Mouse (Mus musculus) frontal cortex, adult 2 months (tissue): Measurements from ENCODE around the gene Aldh3b3. TPM values are rescaled to one million over a fixed set of nuclear protein-coding genes. Genes with fewer than 3 reads are reported as not detected.
"Not testable (repeated sequence)": the region's sequence is repeated elsewhere in the genome, so short reads cannot be mapped to it uniquely, and the experiment has no call there.

Experiments
- DNase-seq, 2 experiments: peaks; one replicate each; pipeline ENCODE4 v3.0.0; 2022; ENCODE audit warnings: low spot score in 1 of 2; ENCODE audit errors: extremely low spot score in 1 of 2
- polyA plus RNA-seq: library from polyadenylated mRNA; depleted of rRNA; stranded (reverse); fragments of >200 nt; gene quantifications from 2 replicates; pipeline ENCODE4 v1.2.3, GENCODE M21; 2012

Gene Aldh3b3
- polyA plus RNA-seq, 1 experiment, result 0.58 TPM

DNA sequence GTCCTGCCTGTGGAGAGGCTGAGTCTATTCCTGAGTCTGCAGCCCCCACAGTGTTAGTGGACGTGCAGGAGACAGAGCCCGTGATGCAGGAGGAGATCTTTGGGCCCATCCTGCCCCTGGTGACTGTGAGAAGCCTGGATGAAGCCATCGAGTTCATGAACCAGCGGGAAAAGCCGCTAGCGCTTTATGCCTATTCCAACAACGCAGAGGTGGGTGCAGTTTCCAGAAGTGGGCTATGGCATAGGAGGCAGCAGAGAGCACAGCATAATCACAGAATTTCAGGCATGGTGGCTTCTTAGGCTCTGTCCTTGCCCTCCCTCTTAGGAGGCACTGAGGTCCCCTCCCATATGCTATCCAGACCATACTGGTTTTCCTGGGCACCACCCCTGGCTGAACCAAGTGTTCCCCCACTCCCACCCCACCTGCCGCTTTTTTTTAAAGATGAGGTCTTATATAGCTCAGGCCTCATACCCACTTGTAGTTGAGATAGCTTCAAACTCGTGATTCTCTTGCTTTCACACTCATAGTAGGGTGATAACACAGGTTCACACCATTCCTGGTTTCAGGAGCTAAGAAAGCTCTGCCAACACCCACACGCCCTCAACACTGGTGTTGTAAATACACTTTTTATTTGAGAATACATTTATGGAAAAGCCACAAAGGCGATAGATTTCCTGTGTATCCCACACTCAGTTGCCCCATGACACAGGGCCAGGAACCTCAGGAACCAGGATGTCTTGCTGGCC is 8.1 kb downstream of the Aldh3b3 start:
- peak; percentile 20 to 47 for DNase-seq

DNA sequence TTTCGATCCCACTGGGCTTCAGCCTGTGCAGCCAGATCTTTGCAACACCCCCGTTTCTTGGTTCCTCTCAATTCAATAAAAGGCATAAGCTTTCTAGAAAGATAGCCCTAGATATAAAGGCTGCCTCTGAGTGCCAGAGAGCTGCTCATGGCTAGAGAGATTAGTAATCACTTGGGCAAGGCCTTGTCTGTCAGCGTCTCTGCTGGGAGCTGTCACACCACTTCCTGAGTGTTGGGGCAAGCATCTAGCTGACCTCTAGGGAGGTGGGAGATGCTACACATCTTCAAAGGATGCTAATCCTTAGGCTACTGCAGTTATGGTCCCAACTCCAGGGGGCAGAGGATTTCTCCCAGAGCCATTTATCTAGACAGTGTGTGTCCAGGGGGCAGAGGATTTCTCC is 8.8 kb downstream of the Aldh3b3 start:
- DNase-seq, result no peak

DNA sequence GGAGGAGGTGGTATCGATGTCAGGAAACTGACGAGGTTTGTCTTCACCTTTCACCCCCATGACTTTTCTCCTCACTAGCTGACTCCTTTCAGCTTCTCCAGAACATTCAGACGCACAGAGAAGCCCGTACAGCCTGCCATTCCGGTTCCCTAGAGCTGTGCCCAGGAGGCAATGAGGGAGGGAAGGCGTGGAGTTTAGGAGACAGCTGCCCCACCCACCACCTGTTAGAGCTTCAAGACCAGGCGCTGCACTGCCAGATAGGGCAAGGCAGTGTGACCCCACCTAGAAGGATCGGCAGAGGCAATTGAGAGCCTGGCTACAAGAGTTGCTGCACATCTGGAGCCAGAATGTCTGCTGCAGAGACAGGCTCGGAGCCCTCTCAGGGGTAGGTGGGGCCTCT is 13.8 kb downstream of the Aldh3b3 start, which contains the start of gene Aldh3b2:
Aldh3b2 (plus strand) TSS at position 100 of the 400 bp plus-strand sequence.
- no peak for DNase-seq

DNA sequence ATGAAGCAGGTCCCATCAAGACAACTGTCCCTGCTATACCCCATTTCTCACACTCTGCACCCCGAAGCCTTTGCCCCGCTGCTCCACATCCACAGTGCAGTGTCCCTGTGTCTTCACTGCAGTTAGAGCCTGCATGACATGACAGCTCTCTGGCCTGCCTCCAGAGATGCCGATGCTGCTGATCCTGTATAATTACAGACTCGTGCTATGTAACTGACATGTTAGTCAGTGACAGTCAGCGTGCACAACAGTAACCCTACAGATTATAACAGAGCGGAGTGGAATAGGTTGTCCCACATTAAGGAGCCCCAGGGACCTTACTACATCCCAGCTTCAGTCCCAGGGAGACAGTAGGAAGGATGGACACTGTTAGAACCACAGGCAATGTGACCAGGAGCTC is 16.2 kb downstream of the Aldh3b3 start:
- DNase-seq, result not testable (repeated sequence)

DNA sequence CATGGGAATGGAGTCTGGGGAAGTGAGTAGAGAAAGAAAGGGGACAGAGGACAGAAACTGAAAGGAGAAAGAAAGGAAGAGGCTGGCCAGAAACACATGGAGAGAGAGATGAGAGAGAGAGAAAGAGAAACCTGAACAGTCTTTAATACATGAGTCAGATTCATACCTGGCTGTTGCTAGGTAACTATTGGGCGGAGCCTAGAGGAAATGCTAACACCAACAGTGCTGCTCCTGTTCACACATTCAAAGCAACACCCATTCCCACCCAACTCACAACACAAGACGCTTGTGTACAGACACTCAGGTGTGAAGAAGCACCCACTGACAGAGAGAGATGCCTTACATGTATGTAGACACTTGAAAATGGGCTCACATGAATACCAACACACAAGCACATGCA is 17.4 kb downstream of the Aldh3b3 start:
- no peak for DNase-seq

DNA sequence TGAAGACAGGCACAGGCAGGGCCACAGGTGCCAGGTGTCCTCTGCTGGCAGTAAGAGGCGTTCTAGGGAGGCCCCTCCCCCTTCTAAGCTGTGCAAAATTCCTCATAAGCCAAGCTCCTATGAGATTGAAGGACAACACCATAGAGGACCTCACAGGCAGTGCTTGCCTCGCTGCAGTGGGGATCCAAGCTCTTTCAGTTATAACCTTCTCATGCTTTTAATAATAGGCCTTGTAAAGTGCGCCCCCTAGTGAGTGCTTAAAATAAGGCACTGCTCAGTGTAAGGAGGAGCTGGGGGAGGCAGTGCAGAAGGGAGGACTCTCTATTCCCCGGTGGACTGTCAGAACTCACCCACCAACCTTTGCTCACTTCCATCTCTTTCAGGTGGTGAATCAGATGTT is 21.9 kb downstream of the Aldh3b3 start:
- DNase-seq, result peak; percentile 60 to 93

DNA sequence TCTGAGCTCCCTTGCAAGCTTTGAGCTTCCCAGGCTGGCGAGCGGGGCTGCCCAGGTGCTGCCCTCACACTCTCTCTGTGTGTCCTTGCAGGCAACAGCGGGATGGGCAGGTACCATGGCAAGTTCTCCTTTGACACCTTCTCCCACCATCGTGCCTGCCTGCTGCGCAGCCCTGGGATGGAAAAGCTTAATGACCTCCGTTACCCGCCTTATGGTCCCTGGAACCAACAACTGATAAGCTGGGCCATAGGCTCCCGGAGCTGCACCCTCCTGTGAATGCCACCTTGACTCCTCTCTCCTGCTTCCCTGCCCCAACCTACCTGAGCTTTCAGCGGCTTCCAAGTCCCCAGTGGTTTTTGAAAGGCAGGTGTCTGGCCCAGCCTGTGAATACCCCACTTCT is 22.5 kb downstream of the Aldh3b3 start:
- DNase-seq, result no peak

DNA sequence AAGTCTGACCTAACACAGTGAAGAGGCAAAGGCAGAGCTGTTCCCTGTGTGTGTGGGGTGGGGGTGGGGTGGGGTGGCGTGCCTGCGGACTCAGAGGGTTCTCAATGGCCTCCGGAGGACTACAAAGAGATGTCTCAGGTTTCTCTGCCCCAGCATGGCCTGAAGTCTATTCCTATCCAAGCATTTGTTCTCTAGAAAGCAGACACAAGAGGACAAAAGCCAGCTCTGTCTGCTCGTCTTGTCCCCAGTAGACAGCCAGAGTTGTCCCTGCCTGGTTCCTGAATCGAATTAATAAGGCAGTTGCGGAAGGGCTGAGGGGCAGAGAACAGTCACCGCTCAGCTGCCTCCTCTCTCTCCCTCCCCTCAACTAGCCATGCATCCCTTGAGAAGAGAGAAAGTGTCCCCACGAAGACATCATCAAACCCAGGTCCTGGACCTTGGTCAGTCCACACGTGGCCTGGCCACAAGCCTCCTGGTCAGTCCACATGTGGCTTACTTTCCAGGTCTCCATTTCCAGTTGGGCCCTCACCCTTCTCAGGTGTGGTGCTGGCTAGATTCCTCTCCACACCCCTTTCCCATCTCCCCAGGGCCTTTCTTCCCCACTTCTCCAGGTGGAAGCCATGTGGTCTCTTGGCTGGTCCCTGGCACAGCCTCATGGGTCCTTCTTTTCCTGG is 25.2 kb downstream of the Aldh3b3 start:
- no peak for DNase-seq

DNA sequence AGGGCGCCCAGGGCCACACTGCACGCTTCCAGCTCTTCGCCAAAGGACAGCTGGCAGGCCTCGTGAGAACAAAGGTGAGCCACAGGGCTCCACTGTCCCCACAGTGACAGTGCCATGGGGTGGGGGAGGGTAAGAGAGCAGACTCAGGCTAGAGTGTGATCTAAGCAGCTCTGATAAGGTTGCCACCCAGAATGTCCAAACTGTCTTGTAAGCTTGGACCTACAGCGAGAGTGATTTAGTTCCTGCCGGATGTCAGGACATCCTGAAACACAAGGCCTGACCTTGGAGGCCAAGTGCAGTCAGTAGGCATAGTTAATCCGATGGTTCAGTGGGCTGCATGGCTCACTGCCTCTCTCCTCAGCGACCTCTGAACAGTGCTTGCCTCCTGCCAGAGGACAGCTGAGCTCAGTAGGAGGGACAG is 26.8 kb downstream of the Aldh3b3 start:
- DNase-seq, result no peak

DNA sequence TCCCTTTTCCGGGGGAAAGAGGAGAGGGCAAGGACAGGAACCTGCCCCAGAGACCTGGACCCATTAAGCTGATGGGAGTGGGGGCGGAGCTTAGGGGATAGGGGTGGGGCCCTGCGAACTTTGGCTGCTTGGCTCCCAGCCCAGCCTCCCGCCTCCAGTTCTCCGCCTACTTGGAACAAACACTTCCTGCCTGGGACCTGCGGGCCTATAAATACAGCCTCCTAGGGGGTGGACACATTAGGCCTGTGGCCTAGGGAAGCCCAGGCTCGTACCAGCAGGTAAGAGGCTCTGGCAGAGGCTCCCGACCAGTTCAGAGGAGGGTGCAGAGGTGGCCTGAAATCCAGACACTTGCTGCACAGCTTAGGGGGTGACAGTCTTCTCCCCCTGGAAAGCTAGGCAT is 27.9 kb downstream of the Aldh3b3 start, which contains the start of gene Acy3:
Acy3 (plus strand) TSS at position 237 of the 400 bp plus-strand sequence.
- peak in 1 of 2 experiments; percentile 73 for DNase-seq

DNA sequence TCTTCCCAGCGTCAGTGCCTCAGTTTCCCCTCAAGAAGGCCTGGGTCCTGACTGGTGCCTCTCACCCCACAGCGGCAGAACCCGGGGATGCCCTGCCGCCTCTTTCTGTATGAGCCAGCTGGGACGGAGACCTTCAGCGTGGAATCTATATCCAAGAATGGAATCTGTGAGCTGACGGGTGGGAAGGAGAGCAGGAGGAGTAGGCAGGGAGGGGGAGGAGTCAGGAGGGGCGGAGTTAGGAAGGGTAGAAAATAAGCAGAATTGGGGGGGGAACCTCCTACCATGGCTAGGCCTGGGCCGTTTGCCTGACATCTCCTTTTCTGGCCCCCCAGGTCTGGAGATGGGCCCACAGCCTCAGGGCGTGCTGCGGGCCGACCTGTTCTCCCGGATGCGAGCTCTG is 29.6 kb downstream of the Aldh3b3 start:
- DNase-seq, result no peak

DNA sequence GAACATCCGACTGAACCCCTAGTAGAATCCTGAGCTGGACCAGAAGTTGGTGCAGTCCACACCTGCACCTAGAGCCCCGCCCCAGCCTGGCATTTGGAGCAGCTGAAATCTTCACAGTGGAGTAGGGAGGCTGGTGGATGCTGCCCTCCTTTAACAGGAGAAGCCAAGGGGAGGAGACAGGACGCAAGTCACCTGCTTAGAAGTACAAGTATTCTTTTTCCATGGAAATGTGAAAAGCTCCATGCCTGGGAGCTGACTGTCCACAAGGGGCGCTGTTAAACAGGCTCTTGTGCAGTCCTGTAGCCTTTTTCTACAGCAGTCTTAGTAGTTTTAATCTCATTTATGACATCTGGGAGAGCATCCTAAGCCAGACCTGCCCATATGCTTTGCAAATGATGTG is 30.3 kb downstream of the Aldh3b3 start:
- DNase-seq, result no peak

DNA sequence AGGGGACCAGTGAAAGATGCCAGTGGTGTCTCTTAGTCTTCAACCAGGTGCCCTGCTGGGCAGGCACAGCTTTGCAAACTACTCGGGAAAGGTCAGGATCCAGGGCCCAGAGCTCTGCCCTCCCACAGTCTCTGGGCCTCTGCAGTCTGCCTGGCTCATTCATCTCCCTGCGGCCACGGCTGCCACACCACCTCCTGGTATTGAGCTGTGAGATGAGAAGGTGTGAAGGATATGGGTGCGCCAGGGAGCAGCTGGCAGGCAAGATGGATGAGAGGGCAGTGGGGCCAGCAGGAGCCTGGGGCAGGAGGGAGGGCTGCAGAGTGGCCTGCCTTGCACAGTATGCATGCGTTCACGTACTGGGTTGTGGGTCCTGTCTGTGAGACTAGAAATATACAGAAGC is 32.4 kb downstream of the Aldh3b3 start:
- no peak for DNase-seq

DNA sequence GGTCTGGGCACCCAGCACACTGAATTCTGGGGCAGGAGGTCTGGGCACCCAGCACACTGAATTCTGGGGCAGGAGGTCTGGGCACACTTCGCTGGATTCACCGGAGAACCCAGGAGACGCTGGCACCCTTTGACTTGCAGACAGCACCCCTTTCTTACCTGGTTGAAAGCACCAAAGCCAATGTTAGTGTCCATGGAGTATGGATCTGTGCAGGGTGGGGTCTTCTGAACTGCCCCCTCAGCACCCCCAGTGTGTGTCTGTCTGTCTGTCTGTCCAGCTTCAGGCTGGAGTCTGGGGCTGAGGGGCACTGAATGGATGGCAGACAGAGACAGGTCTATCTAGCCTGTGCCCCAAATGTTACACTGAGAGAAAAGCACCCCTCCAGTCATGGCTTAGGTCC is 33.1 kb downstream of the Aldh3b3 start:
- DNase-seq, result no peak

DNA sequence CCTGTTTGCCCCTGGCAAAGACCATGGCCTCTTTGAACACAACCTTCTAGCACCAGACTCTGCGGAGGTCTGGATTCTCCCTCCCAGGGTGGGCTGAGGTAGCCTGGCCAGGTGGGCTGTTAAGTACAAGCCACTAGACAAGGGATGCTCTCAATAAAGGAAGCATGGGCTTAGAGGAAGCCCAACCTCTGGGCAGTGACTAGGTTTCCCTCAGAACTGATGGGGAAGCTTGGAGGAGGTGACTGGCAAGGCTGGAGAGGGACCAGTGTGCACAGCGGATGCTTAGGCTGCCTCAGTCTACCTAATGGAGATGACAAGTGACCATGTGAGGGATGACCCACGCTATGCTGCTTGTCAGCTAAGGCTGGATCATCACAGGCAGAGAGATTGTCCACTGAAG is 33.5 kb downstream of the Aldh3b3 start:
- DNase-seq, result no peak

DNA sequence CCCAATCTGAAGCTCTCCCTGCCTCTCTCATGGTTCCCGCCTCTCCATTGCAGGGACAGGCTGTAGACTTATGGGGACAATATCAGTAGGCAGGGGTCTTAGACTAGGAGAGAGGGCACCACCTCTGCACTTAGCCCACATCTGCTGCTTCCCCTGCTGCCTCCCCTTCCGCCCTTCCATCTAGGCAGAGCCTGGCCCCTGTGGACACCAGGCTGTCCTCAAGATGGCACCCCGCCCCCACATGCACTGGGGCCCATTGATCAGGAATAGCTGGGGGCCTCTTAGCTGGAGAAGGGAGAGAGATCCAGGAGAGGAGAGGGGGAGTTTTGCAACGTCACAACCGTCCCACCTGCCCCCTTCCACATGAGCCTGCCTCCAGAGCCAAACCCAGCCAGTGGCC is 34.0 kb downstream of the Aldh3b3 start, which contains the start of gene Tbx10:
Tbx10 (plus strand) TSS at position 337 of the 400 bp plus-strand sequence.
- no peak for DNase-seq

DNA sequence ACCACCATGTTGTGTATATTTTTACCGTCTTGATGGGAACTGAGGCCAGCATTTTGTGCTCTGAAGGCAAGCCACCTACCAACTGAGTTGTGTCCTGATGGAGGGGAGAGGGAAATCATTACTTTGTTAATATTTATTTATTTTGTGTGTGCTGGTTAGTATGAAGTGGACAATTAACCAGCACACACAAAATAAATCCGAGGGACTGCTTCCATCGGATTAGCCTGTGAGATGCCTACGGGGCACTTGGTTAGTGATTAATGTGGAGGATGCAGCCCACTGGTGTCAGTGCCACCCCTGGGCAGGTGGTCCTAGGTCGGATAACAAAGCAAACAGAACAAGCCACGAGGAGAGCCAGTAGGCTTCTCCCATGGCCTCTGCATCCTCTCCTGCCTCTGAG is 36.5 kb downstream of the Aldh3b3 start:
- no peak for DNase-seq

DNA sequence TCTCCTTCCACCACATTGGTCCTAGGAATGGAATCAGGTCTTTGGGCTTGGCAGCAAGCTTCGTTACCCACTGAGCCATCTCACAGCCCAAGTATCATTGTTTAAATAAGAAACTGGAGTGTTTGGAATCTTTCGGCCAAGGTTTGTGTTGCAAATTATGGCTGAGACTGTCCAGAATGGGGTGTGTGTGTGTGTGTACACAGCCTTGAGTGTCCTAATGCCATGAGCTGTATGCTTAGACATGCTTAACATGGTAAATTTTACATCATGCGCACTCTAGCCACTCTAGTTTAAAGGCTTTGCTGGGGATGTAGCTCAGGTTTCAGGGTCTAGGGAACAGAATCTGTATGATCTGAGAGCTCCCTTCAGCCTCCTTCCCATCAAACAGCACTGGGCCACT is 37.1 kb downstream of the Aldh3b3 start:
- no peak for DNase-seq

DNA sequence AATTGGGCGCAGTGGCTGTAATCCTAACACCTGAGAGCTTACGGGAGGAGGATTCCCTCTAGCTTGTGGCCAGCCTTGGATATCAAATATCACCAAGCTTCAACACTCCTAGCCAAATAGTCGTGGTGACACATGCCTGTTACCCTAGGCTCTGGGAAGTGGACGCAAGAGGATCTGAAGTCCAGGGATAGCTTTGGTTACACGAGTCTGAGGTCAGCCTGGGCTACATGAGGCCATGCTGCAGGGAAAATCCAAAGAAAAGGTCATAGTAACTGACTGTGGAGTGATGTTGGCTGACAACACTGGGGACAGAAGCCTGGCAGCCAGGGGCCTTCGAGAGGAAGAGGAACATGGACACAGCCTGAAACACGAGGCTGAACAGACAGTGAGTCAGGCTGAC is 37.7 kb downstream of the Aldh3b3 start:
- DNase-seq, result no peak

DNA sequence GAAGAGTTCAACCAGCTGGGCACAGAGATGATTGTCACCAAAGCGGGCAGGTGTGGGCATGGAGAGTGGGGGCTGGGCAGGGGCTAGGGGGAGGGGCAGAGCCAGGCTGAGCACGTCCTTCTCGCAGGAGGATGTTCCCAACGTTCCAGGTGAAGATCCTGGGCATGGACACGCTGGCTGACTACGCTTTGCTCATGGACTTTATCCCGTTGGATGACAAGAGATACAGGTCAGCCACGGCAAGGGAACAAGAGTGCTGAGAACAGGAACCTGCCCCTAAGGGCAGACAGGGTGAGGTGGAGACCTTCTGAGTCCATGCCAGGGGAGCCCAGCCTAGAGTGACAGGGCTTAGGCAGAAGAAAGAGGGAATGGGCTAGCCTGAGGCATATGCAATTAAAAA is 38.3 kb downstream of the Aldh3b3 start:
- no peak for DNase-seq

DNA sequence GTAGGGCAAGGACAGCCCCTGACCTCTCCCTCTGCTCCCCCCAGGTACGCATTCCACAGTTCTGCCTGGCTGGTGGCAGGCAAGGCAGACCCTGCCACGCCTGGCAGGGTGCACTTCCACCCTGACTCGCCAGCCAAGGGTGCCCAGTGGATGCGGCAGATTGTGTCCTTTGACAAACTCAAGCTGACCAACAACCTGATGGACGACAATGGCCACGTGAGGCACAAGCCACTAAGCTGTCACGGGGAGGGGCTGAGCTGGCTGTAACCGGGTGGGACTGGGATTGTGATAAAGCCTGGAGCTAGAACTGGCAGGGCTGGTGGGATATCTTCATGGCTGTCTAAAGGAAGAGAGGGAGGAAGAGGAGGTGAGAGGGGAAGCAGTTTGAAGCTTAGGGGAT is 38.8 kb downstream of the Aldh3b3 start:
- DNase-seq, result no peak

DNA sequence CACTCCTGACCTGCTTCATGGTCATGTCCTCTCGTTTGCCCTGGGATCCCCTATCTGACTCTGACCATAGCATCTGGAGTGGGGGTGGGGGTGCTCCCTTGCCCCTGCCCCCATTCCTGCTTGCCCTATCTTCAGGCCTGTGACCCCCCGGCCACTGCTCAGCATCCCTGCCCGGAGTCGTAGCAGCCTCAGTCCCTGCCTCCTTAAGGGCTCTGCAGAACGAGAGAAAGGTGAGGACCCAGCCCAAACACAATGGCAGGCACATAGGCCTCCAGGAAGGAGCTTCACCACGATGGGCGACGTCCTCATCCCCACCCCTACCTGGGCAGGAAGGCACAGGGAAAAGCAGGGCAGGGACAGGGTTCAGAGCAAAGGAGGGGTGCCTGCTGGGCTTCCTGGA is 39.9 kb downstream of the Aldh3b3 start:
- DNase-seq, result no peak
